Mouse (Mus musculus) heart, postnatal 0 days (tissue): Measurements from ENCODE around the gene Tnfrsf19.

Source experiments
- CTCF ChIP-seq: IDR thresholded peaks from 2 replicates; pipeline ENCODE4 v1.5.1; 2016; ENCODE audit warnings: antibody characterized with exemption, control low read depth, low read depth
- EP300 ChIP-seq: IDR thresholded peaks from 2 replicates; pipeline ENCODE4 v1.6.1; 2016; ENCODE audit warnings: antibody characterized with exemption, low read depth

GRCm38 (mm10) chr14:61014544-61014943 lies 31.7 kb downstream of the Tnfrsf19 start:
- TF ChIP-seq CTCF, result no peak
- no peak for TF ChIP-seq EP300
